Mouse (Mus musculus) urinary bladder, adult 2 months (tissue): Measurements from ENCODE around the gene Fcmr. TPM values are rescaled to one million over a fixed set of nuclear protein-coding genes. Genes with fewer than 3 reads are reported as not detected.

ENCODE experiments used
- polyA plus RNA-seq: library from polyadenylated mRNA; depleted of rRNA; stranded (reverse); fragments of >200 nt; gene quantifications from 2 replicates; pipeline ENCODE4 v1.2.3, GENCODE M21; 2012; rRNA removed

Gene Fcmr
- polyA plus RNA-seq, 1 experiment, result 1.0 TPM

Other genes with a start within 250 kb of the Fcmr start
- 0.88 and 1.3 TPM in 2 replicates for gene Zp3r, start 236.0 kb upstream of the Fcmr start, polyA plus RNA-seq
- gene C4bp, start 204.0 kb upstream of the Fcmr start, polyA plus RNA-seq, result not detected in 2 replicates
- 0.15 and 0.25 TPM in 2 replicates for gene Gm29427, start 149.9 kb upstream of the Fcmr start, polyA plus RNA-seq
- 3.9 and 5.0 TPM in 2 replicates for gene Yod1, start 148.3 kb upstream of the Fcmr start, polyA plus RNA-seq
- 21.9 and 22.9 TPM in 2 replicates for gene Pfkfb2, start 136.4 kb upstream of the Fcmr start, polyA plus RNA-seq
- 32.6 and 34.6 TPM in 2 replicates for gene AA986860, start 133.7 kb upstream of the Fcmr start, polyA plus RNA-seq
- 6.0 and 8.3 TPM in 2 replicates for gene Fcamr, start 64.8 kb upstream of the Fcmr start, polyA plus RNA-seq
- gene Pigr, start 39.0 kb upstream of the Fcmr start, polyA plus RNA-seq, result 5.1 and 5.5 TPM in 2 replicates
- gene Il24, start 21.8 kb downstream of the Fcmr start, polyA plus RNA-seq, result not detected in 2 replicates
- not detected in 2 replicates for gene Il20, start 45.8 kb downstream of the Fcmr start, polyA plus RNA-seq
- 0.10 TPM in 1 of 2 replicates, not detected in the other for gene Il19, start 74.4 kb downstream of the Fcmr start, polyA plus RNA-seq
- gene Il10, start 154.2 kb downstream of the Fcmr start, polyA plus RNA-seq, result 0.23 and 0.27 TPM in 2 replicates
- gene Mapkapk2, start 232.2 kb downstream of the Fcmr start, polyA plus RNA-seq, result 77.4 and 86.8 TPM in 2 replicates